Mouse (Mus musculus) cerebellum, adult 2 months (tissue): ENCODE results near the gene Ago4.

Experiments
- CTCF ChIP-seq: fragments of 200-500 bp; IDR thresholded peaks from 2 replicates; pipeline ENCODE4 v1.5.1; 2011; ENCODE audit warnings: low read depth, mild to moderate bottlenecking, control low read depth, low read length, moderate library complexity, borderline replicate concordance; ENCODE audit not compliant: insufficient read depth
- POLR2A ChIP-seq: fragments of 200-500 bp; IDR thresholded peaks from 2 replicates; pipeline ENCODE4 v1.6.1; 2011; ENCODE audit warnings: low read length, control low read depth, borderline replicate concordance; ENCODE audit not compliant: insufficient read depth

- TF ChIP-seq CTCF (no peak), POLR2A (no peak)
Measured at GRCm38 (mm10) chr4:126480288-126480687, 53.0 kb downstream of the Ago4 start.
